Mouse (Mus musculus): ENCODE results near the gene Fam178b. TPM values are rescaled to one million over a fixed set of nuclear protein-coding genes. Genes with fewer than 3 reads are reported as not detected.

Fam178b gene
- polyA plus RNA-seq, 1 experiment from 2014 or later, result 5.5 TPM

GRCm38 (mm10) chr1:36523332-36524013 is 159.5 kb downstream of the Fam178b start:
- ATAC-seq (ENCODE audit: low read depth), result peak; percentile 41; the same call in 1 of the 2 replicates
- H3K9ac ChIP-seq (ENCODE audit: low read length), result 0 out of 2 replicates have a peak overlapping the region, but pooled peaks have one; percentile 21
- no peaks in the 10 kb centered on the region for H3K9me3 ChIP-seq (ENCODE audit: control insufficient read depth, low read length)
- 60% methylated on average over 9 of the region's 9 CpGs for WGBS
- peaks cover 43% of the 10 kb centered on the region for H3K36me3 ChIP-seq (ENCODE audit: control insufficient read depth, insufficient read depth, low read length)
- no peak overlapping the region for H3K4me3 ChIP-seq (ENCODE audit: low read length)
- no peaks in the 10 kb centered on the region for H3K4me1 ChIP-seq (replicated peaks; ENCODE audit: control insufficient read depth, insufficient read depth, low read length)
- no peaks in the 10 kb centered on the region for H3K27me3 ChIP-seq (ENCODE audit: control insufficient read depth, insufficient read depth, low read depth, low read length)
- no peak overlapping the region for H3K27ac ChIP-seq (ENCODE audit: low read length)
- H3K4me2 ChIP-seq (ENCODE audit: low read depth, low read length), result no peak overlapping the region

DNA sequence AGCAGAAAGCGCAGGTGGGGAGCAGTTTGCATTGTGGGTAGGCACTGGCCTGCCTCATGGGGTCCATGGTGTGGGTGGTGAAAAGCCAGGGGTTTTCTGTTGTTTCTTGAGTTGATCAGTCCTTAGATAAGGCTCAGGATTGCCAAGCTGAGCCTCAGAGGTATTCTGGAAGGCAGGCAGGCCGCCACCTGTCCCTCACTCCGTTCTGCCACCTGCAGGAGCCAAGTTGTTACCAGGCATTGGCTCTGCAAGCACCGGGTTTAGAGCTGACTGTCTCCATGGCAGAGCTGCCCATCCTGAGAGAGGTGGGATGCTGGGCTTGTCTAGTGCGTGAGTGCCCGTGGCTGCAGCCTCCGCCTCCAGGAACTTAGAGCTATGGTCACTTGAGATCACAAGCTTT is 160.8 kb downstream of the Fam178b start:
- H3K36me3 ChIP-seq (ENCODE audit: control insufficient read depth, insufficient read depth, low read length), result peaks cover 43% of the 10 kb centered on the region
- WGBS, result 89% methylated on average over 7 of the region's 7 CpGs
- no peak for ATAC-seq (ENCODE audit: low read depth)

GRCm38 (mm10) chr1:36519626-36520025 is 163.4 kb downstream of the Fam178b start:
- no peak overlapping the region for H3K27ac ChIP-seq (ENCODE audit: low read length)
- WGBS, result 72% methylated on average over 11 of the region's 11 CpGs
- H3K9ac ChIP-seq (ENCODE audit: low read length), result no peak overlapping the region
- H3K4me2 ChIP-seq (ENCODE audit: low read depth, low read length), result no peak overlapping the region
- no peaks in the 10 kb centered on the region for H3K9me3 ChIP-seq (ENCODE audit: control insufficient read depth, low read length)
- H3K36me3 ChIP-seq (ENCODE audit: control insufficient read depth, insufficient read depth, low read length), result peaks cover 30% of the 10 kb centered on the region
- peaks cover 4% of the 10 kb centered on the region for H3K4me1 ChIP-seq (replicated peaks; ENCODE audit: control insufficient read depth, insufficient read depth, low read length)
- ATAC-seq (ENCODE audit: low read depth), result no peak
- H3K4me3 ChIP-seq (ENCODE audit: low read length), result no peak overlapping the region
- no peaks in the 10 kb centered on the region for H3K27me3 ChIP-seq (ENCODE audit: control insufficient read depth, insufficient read depth, low read depth, low read length)

More for the DNA sequence above, 160.8 kb downstream of the Fam178b start:
- Histone ChIP-seq H3K27me3 (ENCODE audit: control insufficient read depth, insufficient read depth, low read depth, low read length) (no peaks in the 10 kb centered on the region), H3K9ac (ENCODE audit: low read length) (no peak overlapping the region), H3K4me3 (ENCODE audit: low read length) (no peak overlapping the region), H3K9me3 (ENCODE audit: control insufficient read depth, low read length) (no peaks in the 10 kb centered on the region), H3K4me2 (ENCODE audit: low read depth, low read length) (no peak overlapping the region), H3K4me1 (replicated peaks; ENCODE audit: control insufficient read depth, insufficient read depth, low read length) (no peaks in the 10 kb centered on the region), H3K27ac (ENCODE audit: low read length) (no peak overlapping the region)

- Histone ChIP-seq H3K9ac (ENCODE audit: low read length) (no peak overlapping the region), H3K9me3 (ENCODE audit: control insufficient read depth, low read length) (no peaks in the 10 kb centered on the region), H3K4me1 (replicated peaks; ENCODE audit: control insufficient read depth, insufficient read depth, low read length) (peaks cover 16% of the 10 kb centered on the region), H3K27me3 (ENCODE audit: control insufficient read depth, insufficient read depth, low read depth, low read length) (no peaks in the 10 kb centered on the region), H3K4me2 (ENCODE audit: low read depth, low read length) (no peak overlapping the region), H3K4me3 (ENCODE audit: low read length) (no peak overlapping the region), H3K27ac (ENCODE audit: low read length) (no peak overlapping the region), H3K36me3 (ENCODE audit: control insufficient read depth, insufficient read depth, low read length) (peaks cover 28% of the 10 kb centered on the region)
- WGBS, result 80% methylated on average over 3 of the region's 3 CpGs
- ATAC-seq (ENCODE audit: low read depth), result no peak
Observed at GRCm38 (mm10) chr1:36518259-36518658, 164.7 kb downstream of the Fam178b start.

- Histone ChIP-seq H3K4me2 (ENCODE audit: low read depth, low read length) (peak overlapping the region; percentile 83), H3K4me3 (ENCODE audit: low read length) (peak overlapping the region; percentile 90), H3K27me3 (ENCODE audit: control insufficient read depth, insufficient read depth, low read depth, low read length) (no peaks in the 10 kb centered on the region), H3K27ac (ENCODE audit: low read length) (no peak overlapping the region), H3K9me3 (ENCODE audit: control insufficient read depth, low read length) (no peaks in the 10 kb centered on the region), H3K4me1 (replicated peaks; ENCODE audit: control insufficient read depth, insufficient read depth, low read length) (peaks cover 21% of the 10 kb centered on the region), H3K36me3 (ENCODE audit: control insufficient read depth, insufficient read depth, low read length) (no peaks in the 10 kb centered on the region; the same call in 1 of the 2 replicates), H3K9ac (ENCODE audit: low read length) (no peak overlapping the region)
- ATAC-seq (ENCODE audit: low read depth), result no peak
- WGBS, result 48% methylated on average over 2 of the region's 2 CpGs
Observed at GRCm38 (mm10) chr1:36513718-36514117, 169.3 kb downstream of the Fam178b start.

GRCm38 (mm10) chr1:36513310-36513709 is 169.7 kb downstream of the Fam178b start:
- H3K4me3 ChIP-seq (ENCODE audit: low read length), result peak overlapping the region; percentile 90
- H3K36me3 ChIP-seq (ENCODE audit: control insufficient read depth, insufficient read depth, low read length), result no peaks in the 10 kb centered on the region
- H3K4me1 ChIP-seq (replicated peaks; ENCODE audit: control insufficient read depth, insufficient read depth, low read length), result peaks cover 21% of the 10 kb centered on the region
- no peak for ATAC-seq (ENCODE audit: low read depth)
- 0% methylated on average over 1 of the region's 1 CpGs for WGBS
- H3K27me3 ChIP-seq (ENCODE audit: control insufficient read depth, insufficient read depth, low read depth, low read length), result no peaks in the 10 kb centered on the region
- H3K27ac ChIP-seq (ENCODE audit: low read length), result no peak overlapping the region
- peak overlapping the region; percentile 13 for H3K9ac ChIP-seq (ENCODE audit: low read length)
- H3K9me3 ChIP-seq (ENCODE audit: control insufficient read depth, low read length), result no peaks in the 10 kb centered on the region
- H3K4me2 ChIP-seq (ENCODE audit: low read depth, low read length), result peak overlapping the region; percentile 83

DNA sequence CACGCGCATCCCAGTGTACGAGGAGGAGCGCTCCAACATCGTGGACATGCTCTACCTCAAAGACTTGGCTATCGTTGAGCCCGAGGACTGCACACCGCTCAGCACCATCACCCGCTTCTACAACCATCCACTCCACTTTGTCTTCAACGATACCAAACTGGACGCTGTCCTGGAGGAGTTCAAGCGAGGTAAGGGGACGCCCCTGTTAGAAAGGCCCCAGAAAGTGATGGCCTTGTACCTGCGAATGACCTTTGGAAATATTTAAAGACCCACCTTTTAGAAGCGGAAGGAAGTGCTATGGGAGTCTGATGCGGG is 170.1 kb downstream of the Fam178b start:
- Histone ChIP-seq H3K36me3 (ENCODE audit: control insufficient read depth, insufficient read depth, low read length) (no peaks in the 10 kb centered on the region), H3K4me3 (ENCODE audit: low read length) (peak overlapping the region; percentile 90), H3K27ac (ENCODE audit: low read length) (no peak overlapping the region), H3K4me2 (ENCODE audit: low read depth, low read length) (peak overlapping the region; percentile 83), H3K27me3 (ENCODE audit: control insufficient read depth, insufficient read depth, low read depth, low read length) (no peaks in the 10 kb centered on the region), H3K9me3 (ENCODE audit: control insufficient read depth, low read length) (no peaks in the 10 kb centered on the region), H3K9ac (ENCODE audit: low read length) (peak overlapping the region; percentile 86), H3K4me1 (replicated peaks; ENCODE audit: control insufficient read depth, insufficient read depth, low read length) (peaks cover 21% of the 10 kb centered on the region)
- under 1% methylated on average over 16 of the region's 16 CpGs for WGBS
- ATAC-seq (ENCODE audit: low read depth), result no peak

Small RNA genes within 50 kb of the gene (microRNA-seq; reads per million reads assigned to microRNA genes)
- gene Gm24133, result not detected

Other genes with a start within 250 kb of the Fam178b start
- gene Lman2l, start 237.9 kb downstream of the Fam178b start, polyA plus RNA-seq (2015; fragmentation: Nextera tagmentation; extraction: Ambion mirVana), result 45.6 and 48.5 TPM in 2 replicates
- gene Cnnm4, start 211.6 kb downstream of the Fam178b start, polyA plus RNA-seq (2015; fragmentation: Nextera tagmentation; extraction: Ambion mirVana), result 12.3 and 13.0 TPM in 2 replicates
- gene Cnnm3, start 171.3 kb downstream of the Fam178b start, polyA plus RNA-seq (2015; fragmentation: Nextera tagmentation; extraction: Ambion mirVana), result 3.5 and 4.4 TPM in 2 replicates
- gene Ankrd23, start 146.3 kb downstream of the Fam178b start, polyA plus RNA-seq (2015; fragmentation: Nextera tagmentation; extraction: Ambion mirVana), result 17.9 and 20.0 TPM in 2 replicates
- 0.29 TPM in 1 of 2 replicates, not detected in the other for gene Gm42417, start 143.8 kb downstream of the Fam178b start, polyA plus RNA-seq (2015; fragmentation: Nextera tagmentation; extraction: Ambion mirVana)
- gene Ankrd39, start 135.7 kb downstream of the Fam178b start, polyA plus RNA-seq (2015; fragmentation: Nextera tagmentation; extraction: Ambion mirVana), result 23.3 and 26.2 TPM in 2 replicates
- gene Sema4c, start 124.8 kb downstream of the Fam178b start, polyA plus RNA-seq (2015; fragmentation: Nextera tagmentation; extraction: Ambion mirVana), result 14.4 and 14.8 TPM in 2 replicates
- gene Cox5b, start 8.3 kb upstream of the Fam178b start, polyA plus RNA-seq (2015; fragmentation: Nextera tagmentation; extraction: Ambion mirVana), result 514 and 543 TPM in 2 replicates
- gene 4933424G06Rik, start 27.0 kb upstream of the Fam178b start, polyA plus RNA-seq (2015; fragmentation: Nextera tagmentation; extraction: Ambion mirVana), result not detected in 2 replicates
- gene Actr1b, start 31.2 kb upstream of the Fam178b start, polyA plus RNA-seq (2015; fragmentation: Nextera tagmentation; extraction: Ambion mirVana), result 90.0 and 93.1 TPM in 2 replicates
- gene Zap70, start 78.6 kb upstream of the Fam178b start, polyA plus RNA-seq (2015; fragmentation: Nextera tagmentation; extraction: Ambion mirVana), result 1.5 and 1.9 TPM in 2 replicates